Mouse (Mus musculus) frontal cortex, adult (tissue): ENCODE results near the gene Caln1.
A peak's percentile ranks its signal among the peaks of the same experiment; 100 is the strongest.

ENCODE experiments used
- ATAC-seq: cut with Nextera tagmentation; 2 replicates; pipeline ENCODE4 v1.9.2; 2017; ENCODE audit warnings: mild to moderate bottlenecking, moderate library complexity, mixed read lengths; ENCODE audit not compliant: low TSS enrichment

Caln1 gene

GRCm38 (mm10) chr5:130369237-130369636, at the start of gene Caln1:
Gene Caln1, plus strand, starts transcription at chr5:130369455.
- ATAC-seq: no peak

GRCm38 (mm10) chr5:130319783-130320182, 49.5 kb upstream of the Caln1 start:
- no peak for ATAC-seq

GRCm38 (mm10) chr5:130320485-130320884, 48.8 kb upstream of the Caln1 start:
- peak; percentile 50; the same call in 1 of the 2 replicates for ATAC-seq

- no peak for ATAC-seq
Observed at GRCm38 (mm10) chr5:130325486-130325885, 43.8 kb upstream of the Caln1 start.

- ATAC-seq: no peak
Observed at GRCm38 (mm10) chr5:130327615-130328263, 41.5 kb upstream of the Caln1 start.

GRCm38 (mm10) chr5:130328366-130328765, 40.9 kb upstream of the Caln1 start:
- no peak for ATAC-seq

GRCm38 (mm10) chr5:130329889-130330288, 39.4 kb upstream of the Caln1 start:
- ATAC-seq: no peak

- no peak for ATAC-seq
Observed at GRCm38 (mm10) chr5:130330801-130331200, 38.5 kb upstream of the Caln1 start.

- ATAC-seq: no peak
Observed at GRCm38 (mm10) chr5:130331206-130331605, 38.0 kb upstream of the Caln1 start.

GRCm38 (mm10) chr5:130333566-130333965, 35.7 kb upstream of the Caln1 start:
- no peak for ATAC-seq

- no peak for ATAC-seq
Observed at GRCm38 (mm10) chr5:130333971-130334370, 35.3 kb upstream of the Caln1 start.

GRCm38 (mm10) chr5:130335462-130335861, 33.8 kb upstream of the Caln1 start:
- no peak for ATAC-seq

- no peak for ATAC-seq
Observed at GRCm38 (mm10) chr5:130340656-130341055, 28.6 kb upstream of the Caln1 start.

- no peak for ATAC-seq
Observed at GRCm38 (mm10) chr5:130344999-130345398, 24.3 kb upstream of the Caln1 start.

GRCm38 (mm10) chr5:130345871-130346270, 23.4 kb upstream of the Caln1 start:
- ATAC-seq: no peak

GRCm38 (mm10) chr5:130355223-130355622, 14.0 kb upstream of the Caln1 start:
- ATAC-seq: no peak

GRCm38 (mm10) chr5:130363111-130363510, 6.1 kb upstream of the Caln1 start:
- ATAC-seq: no peak

- no peak for ATAC-seq
Observed at GRCm38 (mm10) chr5:130363773-130364172, 5.5 kb upstream of the Caln1 start.

GRCm38 (mm10) chr5:130368236-130368635, 1.0 kb upstream of the Caln1 start:
- ATAC-seq: no peak

GRCm38 (mm10) chr5:130375411-130375810, 6.2 kb downstream of the Caln1 start:
- no peak for ATAC-seq

GRCm38 (mm10) chr5:130384222-130384912, 15.1 kb downstream of the Caln1 start, which contains the start of gene A330070K13Rik:
Gene A330070K13Rik, minus strand, starts transcription at chr5:130384631.
- ATAC-seq: peak; percentile 83

GRCm38 (mm10) chr5:130386418-130386817, 17.2 kb downstream of the Caln1 start:
- ATAC-seq: no peak

- ATAC-seq: no peak
Observed at GRCm38 (mm10) chr5:130393618-130394355, 24.5 kb downstream of the Caln1 start.
